Mouse (Mus musculus) WW6 (cell line): ENCODE data around the gene Sult2a4.
"Not testable (repeated sequence)": the region's sequence is repeated elsewhere in the genome, so short reads cannot be mapped to it uniquely, and the experiment has no call there.

Experiments used
- DNase-seq: peaks from one replicate; pipeline ENCODE4 v3.0.0-alpha.2; 2013; ENCODE audit warnings: low read depth, low spot score

Sult2a4 gene

DNA sequence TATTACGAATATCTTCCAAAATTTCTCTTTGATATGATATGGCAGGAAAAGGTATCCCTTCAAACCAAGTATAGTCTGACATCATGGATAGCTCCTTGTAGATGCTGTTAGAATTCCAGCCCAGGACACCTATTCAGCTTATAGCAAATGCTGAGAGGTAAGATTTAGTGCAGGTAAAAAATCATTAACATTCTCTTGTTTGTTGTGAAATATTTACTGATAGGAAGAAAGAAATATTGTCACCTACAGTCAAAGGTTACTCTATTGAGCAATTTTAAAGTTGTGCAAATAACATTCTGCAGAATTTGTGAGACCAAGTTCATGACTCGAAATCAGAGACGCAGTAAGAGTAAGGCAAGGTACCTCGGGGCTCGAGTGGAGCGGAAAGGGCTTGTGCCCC is at the start of gene Sult2a4:
Gene Sult2a4, minus strand, starts transcription at position 101 of the 400 bp plus-strand sequence.
- not testable (repeated sequence) for DNase-seq

- DNase-seq, result not testable (repeated sequence)
Observed at GRCm38 (mm10) chr7:14030831-14031230, 41.4 kb upstream of the Sult2a4 start.

DNA sequence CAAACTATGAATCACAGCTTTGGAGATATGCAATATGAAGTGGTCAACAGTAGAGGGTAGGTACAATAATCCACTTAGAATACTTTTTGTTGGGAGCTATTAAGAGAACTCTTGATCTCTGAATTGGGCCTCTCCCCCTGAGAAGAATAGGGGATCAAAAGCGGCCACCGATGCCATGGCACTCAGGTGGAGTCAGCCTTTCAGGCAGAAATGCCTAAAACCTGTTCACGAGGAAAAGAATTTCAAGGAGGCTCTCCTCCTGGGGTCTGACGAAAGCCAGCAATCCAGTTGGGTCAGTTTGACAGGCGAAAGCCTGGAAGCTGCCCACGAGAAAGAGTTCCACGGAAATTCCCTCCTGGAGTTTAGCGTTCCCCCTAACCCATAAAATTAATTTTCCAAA is 23.7 kb upstream of the Sult2a4 start:
- no peak for DNase-seq

- DNase-seq, result not testable (repeated sequence)
Observed at GRCm38 (mm10) chr7:14010686-14011085, 21.3 kb upstream of the Sult2a4 start.
